Mouse (Mus musculus): ENCODE results near the gene Nme7. TPM values are rescaled to one million over a fixed set of nuclear protein-coding genes. Genes with fewer than 3 reads are reported as not detected.
A peak's percentile ranks its signal among the peaks of the same experiment; 100 is the strongest.

Gene Nme7
- polyA plus RNA-seq, 1 experiment from 2014 or later, result 51.2 TPM

DNA sequence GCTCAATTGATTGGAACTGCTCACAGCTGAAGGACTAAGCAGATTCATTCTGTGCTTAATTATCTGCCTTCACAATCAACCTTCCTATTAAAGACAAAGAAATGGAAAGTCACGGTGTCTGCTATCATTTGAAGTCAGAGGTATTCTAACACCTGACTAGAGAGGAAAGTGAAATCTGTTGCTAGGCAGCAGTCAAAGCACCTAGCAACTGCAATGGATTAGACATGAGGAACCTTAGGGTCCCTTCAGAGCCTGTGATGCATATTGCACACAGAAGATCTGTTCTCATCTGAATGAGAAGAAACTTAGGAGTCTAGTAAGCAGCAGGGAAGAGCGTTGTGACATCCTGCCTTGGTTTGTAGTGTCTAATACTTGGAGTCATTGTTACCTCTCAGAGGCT is 58.1 kb downstream of the Nme7 start:
- whole genome bisulfite sequencing, result 84% methylated on average over 2 of the region's 2 CpGs
- H3K27ac ChIP-seq, result no peak overlapping the region
- H3K4me2 ChIP-seq, result no peak overlapping the region
- H3K4me1 ChIP-seq, result no peaks in the 10 kb centered on the region
- H3K9ac ChIP-seq, result no peak overlapping the region
- no peaks in the 10 kb centered on the region for H3K36me3 ChIP-seq
- H3K4me3 ChIP-seq (replicated peaks), result no peak overlapping the region
- no peak for ATAC-seq (replicated peaks; ENCODE audit: low FRiP score)
- H3K27me3 ChIP-seq, result no peaks in the 10 kb centered on the region
- no peaks in the 10 kb centered on the region for H3K9me3 ChIP-seq (replicated peaks)

DNA sequence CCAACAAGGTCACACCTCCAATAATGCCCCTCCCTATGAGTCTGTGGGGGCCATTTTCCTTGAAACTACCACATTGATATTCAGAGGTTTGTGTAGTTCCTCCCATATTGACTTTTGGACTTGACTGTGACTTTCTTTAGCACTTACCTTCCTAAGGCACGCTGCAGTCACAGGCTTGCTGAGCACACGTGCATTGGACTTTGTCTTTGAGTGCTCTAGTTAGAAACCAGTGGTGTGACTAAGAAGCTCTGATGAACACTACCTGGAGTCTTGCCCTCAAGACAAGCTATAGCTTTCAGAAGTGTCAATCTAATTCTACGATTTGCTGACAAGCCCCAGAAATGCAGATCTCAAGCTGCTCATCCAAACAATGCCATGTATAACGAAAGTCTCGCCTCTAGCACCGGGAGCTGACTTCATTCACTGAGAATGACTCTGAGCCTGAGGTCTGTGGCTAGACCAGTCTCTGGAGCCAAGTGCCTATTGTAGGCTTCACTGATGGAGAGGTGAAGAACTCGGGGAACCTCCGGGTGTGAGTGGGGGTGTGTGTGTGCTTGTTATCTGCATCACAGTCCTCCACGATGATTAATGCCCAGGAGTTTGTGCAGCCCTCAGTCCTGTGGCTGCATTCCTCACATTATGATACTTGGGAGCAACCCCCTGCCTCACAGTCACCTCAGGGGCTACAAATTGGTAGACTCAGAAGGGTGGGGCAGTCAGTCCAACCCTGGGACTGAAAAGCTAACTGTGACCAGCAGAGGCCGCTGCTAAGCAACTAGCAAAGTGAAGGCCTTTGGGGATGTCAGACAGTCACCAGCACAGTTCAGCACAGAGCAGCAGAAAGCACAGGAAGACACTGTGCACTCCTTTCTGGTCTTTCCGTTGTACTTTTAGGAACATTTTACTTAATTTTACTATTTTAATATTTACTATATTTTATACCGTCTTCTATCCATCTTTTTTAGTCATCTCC is 62.5 kb downstream of the Nme7 start:
- no peak overlapping the region for H3K4me3 ChIP-seq (replicated peaks)
- H3K9ac ChIP-seq, result no peak overlapping the region
- H3K4me1 ChIP-seq, result no peaks in the 10 kb centered on the region
- ATAC-seq (replicated peaks; ENCODE audit: low FRiP score), result peak; percentile 83
- no peaks in the 10 kb centered on the region for H3K27me3 ChIP-seq
- 76% methylated on average over 12 of the region's 12 CpGs for WGBS
- no peak overlapping the region for H3K4me2 ChIP-seq
- H3K27ac ChIP-seq, result no peak overlapping the region
- no peaks in the 10 kb centered on the region; the same call in 1 of the 2 replicates for H3K36me3 ChIP-seq
- H3K9me3 ChIP-seq (replicated peaks), result no peaks in the 10 kb centered on the region

GRCm38 (mm10) chr1:164368152-164368551 is 64.2 kb downstream of the Nme7 start:
- H3K4me3 ChIP-seq (replicated peaks), result no peak overlapping the region
- H3K9ac ChIP-seq, result no peak overlapping the region
- H3K9me3 ChIP-seq (replicated peaks), result no peaks in the 10 kb centered on the region
- no peak overlapping the region for H3K4me2 ChIP-seq
- ATAC-seq (replicated peaks; ENCODE audit: low FRiP score), result no peak
- no peaks in the 10 kb centered on the region; the same call in 1 of the 2 replicates for H3K36me3 ChIP-seq
- no peak overlapping the region for H3K27ac ChIP-seq
- H3K4me1 ChIP-seq, result no peaks in the 10 kb centered on the region
- WGBS, result 77% methylated on average over 4 of the region's 4 CpGs
- no peaks in the 10 kb centered on the region for H3K27me3 ChIP-seq

DNA sequence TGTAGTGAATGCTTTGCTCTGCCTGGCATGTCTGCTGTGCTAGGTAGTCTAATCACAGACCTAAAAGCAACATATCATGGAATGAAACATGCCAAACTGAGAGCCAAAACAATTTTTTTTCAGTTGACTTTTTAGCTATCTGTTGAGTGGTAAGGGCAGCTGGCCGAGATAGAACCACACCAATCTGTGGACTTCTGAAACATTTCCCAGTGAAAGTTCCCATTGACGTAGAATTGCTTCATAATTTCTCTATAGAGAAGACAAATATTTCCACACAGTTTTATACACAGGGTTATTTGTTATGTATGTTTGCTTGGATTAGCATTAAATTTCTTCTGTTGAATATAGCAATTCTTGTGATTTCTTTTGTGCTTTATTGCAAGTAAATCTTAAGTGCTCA is 65.9 kb downstream of the Nme7 start:
- Histone ChIP-seq H3K27me3 (no peaks in the 10 kb centered on the region), H3K4me1 (no peaks in the 10 kb centered on the region), H3K9ac (no peak overlapping the region), H3K9me3 (replicated peaks) (no peaks in the 10 kb centered on the region), H3K4me3 (replicated peaks) (no peak overlapping the region), H3K4me2 (no peak overlapping the region), H3K27ac (no peak overlapping the region), H3K36me3 (no peaks in the 10 kb centered on the region; the same call in 1 of the 2 replicates)
- 91% methylated on average over 2 of the region's 2 CpGs for WGBS
- no peak for ATAC-seq (replicated peaks; ENCODE audit: low FRiP score)

DNA sequence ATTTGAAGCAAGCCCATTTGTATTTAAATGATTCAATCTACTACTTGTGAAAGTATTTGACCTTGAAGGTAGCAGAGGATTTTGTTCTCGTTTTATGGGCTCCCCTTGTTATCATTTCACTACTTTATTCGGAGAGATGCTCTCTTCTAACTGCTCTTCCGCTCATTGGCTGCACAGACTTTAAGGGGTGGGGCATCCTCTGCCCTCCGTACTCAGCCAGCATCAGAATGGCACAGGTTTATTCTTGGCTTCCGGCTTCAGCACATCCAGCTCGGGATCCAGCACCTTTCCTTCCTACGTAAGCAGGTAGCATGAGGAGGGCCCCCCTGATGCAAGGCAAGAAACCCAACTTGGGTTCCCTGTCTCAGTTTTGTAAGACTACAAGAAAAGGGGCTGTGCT is 69.1 kb downstream of the Nme7 start:
- Histone ChIP-seq H3K27ac (no peak overlapping the region), H3K4me2 (no peak overlapping the region), H3K27me3 (no peaks in the 10 kb centered on the region), H3K9ac (no peak overlapping the region), H3K36me3 (no peaks in the 10 kb centered on the region; the same call in 1 of the 2 replicates), H3K4me3 (replicated peaks) (no peak overlapping the region), H3K9me3 (replicated peaks) (no peaks in the 10 kb centered on the region), H3K4me1 (no peaks in the 10 kb centered on the region)
- WGBS, result 87% methylated on average over 7 of the region's 7 CpGs
- no peak for ATAC-seq (replicated peaks; ENCODE audit: low FRiP score)

DNA sequence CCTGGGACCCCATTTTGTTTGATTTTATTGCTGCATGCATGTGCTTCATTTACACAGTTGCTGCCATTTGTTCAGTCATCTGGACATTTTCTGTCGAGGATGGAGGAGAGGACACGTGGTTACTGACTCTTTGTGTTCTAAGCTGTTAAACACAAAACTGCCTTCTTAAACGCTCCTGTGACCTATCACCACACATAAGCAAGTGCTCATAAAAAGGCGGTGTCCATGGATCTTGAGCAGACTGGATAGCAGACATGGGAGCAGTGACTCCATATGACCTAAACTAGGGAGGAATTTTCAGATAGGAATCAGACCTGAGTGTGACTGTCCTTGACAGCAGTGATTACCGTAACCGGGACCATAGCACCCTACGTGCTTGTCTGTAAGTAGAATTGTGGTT is 70.1 kb downstream of the Nme7 start:
- H3K4me3 ChIP-seq (replicated peaks), result no peak overlapping the region
- H3K9me3 ChIP-seq (replicated peaks), result no peaks in the 10 kb centered on the region
- WGBS, result 54% methylated on average over 7 of the region's 7 CpGs
- no peak overlapping the region for H3K27ac ChIP-seq
- H3K36me3 ChIP-seq, result no peaks in the 10 kb centered on the region; the same call in 1 of the 2 replicates
- ATAC-seq (replicated peaks; ENCODE audit: low FRiP score), result no peak
- no peak overlapping the region for H3K4me2 ChIP-seq
- H3K27me3 ChIP-seq, result no peaks in the 10 kb centered on the region
- no peak overlapping the region for H3K9ac ChIP-seq
- H3K4me1 ChIP-seq, result no peaks in the 10 kb centered on the region

DNA sequence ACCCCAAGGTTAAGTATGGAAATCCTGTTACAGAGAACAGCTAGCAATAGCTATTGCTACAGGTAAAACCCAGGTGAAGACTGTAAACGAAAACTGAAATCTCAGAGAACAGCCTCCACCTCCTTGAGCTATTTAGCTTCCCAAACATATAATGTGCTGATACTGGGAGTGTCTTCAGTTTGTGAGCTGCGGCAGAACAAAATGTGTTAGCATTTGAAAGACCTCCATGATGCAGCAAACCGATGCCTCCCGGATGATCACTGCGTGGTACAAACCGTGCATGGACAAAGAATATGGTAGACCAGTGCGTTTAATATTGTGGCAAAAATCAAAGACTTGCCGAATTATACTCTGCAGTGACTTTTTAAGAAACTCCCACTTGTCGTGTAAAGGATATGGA is 71.7 kb downstream of the Nme7 start:
- Histone ChIP-seq H3K9me3 (replicated peaks) (no peaks in the 10 kb centered on the region), H3K27ac (no peak overlapping the region), H3K4me3 (replicated peaks) (no peak overlapping the region), H3K36me3 (no peaks in the 10 kb centered on the region; the same call in 1 of the 2 replicates), H3K27me3 (no peaks in the 10 kb centered on the region), H3K9ac (no peak overlapping the region), H3K4me2 (no peak overlapping the region), H3K4me1 (no peaks in the 10 kb centered on the region)
- no peak for ATAC-seq (replicated peaks; ENCODE audit: low FRiP score)
- WGBS, result 93% methylated on average over 9 of the region's 9 CpGs

GRCm38 (mm10) chr1:164376761-164377487 is 73.0 kb downstream of the Nme7 start:
- Histone ChIP-seq H3K27ac (no peak overlapping the region), H3K4me3 (replicated peaks) (no peak overlapping the region), H3K36me3 (0 out of 2 replicates have a peak, but pooled peaks cover 2% of the 10 kb centered on the region), H3K4me1 (no peaks in the 10 kb centered on the region), H3K9me3 (replicated peaks) (no peaks in the 10 kb centered on the region), H3K4me2 (no peak overlapping the region), H3K9ac (no peak overlapping the region), H3K27me3 (no peaks in the 10 kb centered on the region)
- WGBS, result 78% methylated on average over 9 of the region's 9 CpGs
- no peak for ATAC-seq (replicated peaks; ENCODE audit: low FRiP score)

DNA sequence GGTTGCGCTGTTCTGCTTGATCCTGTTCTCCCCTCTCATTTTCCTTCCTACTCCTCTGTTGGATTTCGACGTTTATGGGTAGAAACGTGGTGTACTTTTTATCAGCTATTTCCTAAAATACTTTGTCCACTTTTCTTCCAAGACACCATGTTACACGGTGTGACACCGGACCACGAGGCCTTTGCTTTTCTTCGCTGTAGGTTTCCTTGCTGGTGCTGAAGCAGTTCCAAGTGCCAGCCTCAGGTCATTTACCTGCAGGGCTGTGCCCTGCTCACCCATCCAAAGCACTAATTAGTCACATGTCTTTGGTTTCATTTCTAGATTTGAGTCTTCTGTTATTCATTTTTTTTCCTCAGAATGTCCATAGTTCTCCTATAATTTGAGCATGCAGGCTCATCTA is 79.7 kb downstream of the Nme7 start:
- H3K4me2 ChIP-seq, result no peak overlapping the region
- 81% methylated on average over 8 of the region's 8 CpGs for WGBS

GRCm38 (mm10) chr1:164384354-164384753 is 80.4 kb downstream of the Nme7 start:
- Histone ChIP-seq H3K27me3 (no peaks in the 10 kb centered on the region), H3K36me3 (0 out of 2 replicates have a peak, but pooled peaks cover 2% of the 10 kb centered on the region), H3K4me2 (no peak overlapping the region), H3K4me1 (no peaks in the 10 kb centered on the region), H3K27ac (no peak overlapping the region), H3K9me3 (replicated peaks) (no peaks in the 10 kb centered on the region), H3K4me3 (replicated peaks) (no peak overlapping the region), H3K9ac (no peak overlapping the region)
- no peak for ATAC-seq (replicated peaks; ENCODE audit: low FRiP score)
- 90% methylated on average over 10 of the region's 10 CpGs for WGBS

More for the DNA sequence above, 79.7 kb downstream of the Nme7 start:
- no peaks in the 10 kb centered on the region for H3K27me3 ChIP-seq
- no peak for ATAC-seq (replicated peaks; ENCODE audit: low FRiP score)
- no peaks in the 10 kb centered on the region for H3K4me1 ChIP-seq
- no peaks in the 10 kb centered on the region for H3K9me3 ChIP-seq (replicated peaks)
- no peak overlapping the region for H3K27ac ChIP-seq
- H3K4me3 ChIP-seq (replicated peaks), result no peak overlapping the region
- H3K36me3 ChIP-seq, result 0 out of 2 replicates have a peak, but pooled peaks cover 2% of the 10 kb centered on the region
- no peak overlapping the region for H3K9ac ChIP-seq

DNA sequence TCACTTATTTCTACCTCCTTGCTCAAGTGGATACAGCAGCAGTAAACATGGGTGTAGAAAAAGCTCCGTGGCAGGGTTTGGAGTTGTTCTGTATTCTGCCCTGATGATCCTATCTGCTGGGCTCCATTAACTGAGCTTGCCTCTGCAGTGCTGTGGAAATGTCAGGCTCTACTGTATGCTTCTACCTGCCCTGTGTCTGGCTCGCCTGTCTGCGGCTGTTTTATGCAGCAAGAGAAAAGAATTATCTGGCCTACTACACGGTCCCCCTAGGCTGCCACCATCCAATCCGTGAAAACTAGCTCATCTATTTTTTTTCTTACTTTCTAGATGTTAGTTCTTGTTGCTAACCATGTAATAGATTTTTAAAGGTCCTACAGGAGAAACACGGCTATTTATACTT is 81.1 kb downstream of the Nme7 start:
- 89% methylated on average over 6 of the region's 6 CpGs for WGBS
- Histone ChIP-seq H3K9ac (no peak overlapping the region), H3K27ac (no peak overlapping the region), H3K9me3 (replicated peaks) (no peaks in the 10 kb centered on the region), H3K4me2 (no peak overlapping the region), H3K27me3 (no peaks in the 10 kb centered on the region), H3K4me1 (no peaks in the 10 kb centered on the region), H3K4me3 (replicated peaks) (no peak overlapping the region), H3K36me3 (0 out of 2 replicates have a peak, but pooled peaks cover 2% of the 10 kb centered on the region)
- ATAC-seq (replicated peaks; ENCODE audit: low FRiP score), result no peak

DNA sequence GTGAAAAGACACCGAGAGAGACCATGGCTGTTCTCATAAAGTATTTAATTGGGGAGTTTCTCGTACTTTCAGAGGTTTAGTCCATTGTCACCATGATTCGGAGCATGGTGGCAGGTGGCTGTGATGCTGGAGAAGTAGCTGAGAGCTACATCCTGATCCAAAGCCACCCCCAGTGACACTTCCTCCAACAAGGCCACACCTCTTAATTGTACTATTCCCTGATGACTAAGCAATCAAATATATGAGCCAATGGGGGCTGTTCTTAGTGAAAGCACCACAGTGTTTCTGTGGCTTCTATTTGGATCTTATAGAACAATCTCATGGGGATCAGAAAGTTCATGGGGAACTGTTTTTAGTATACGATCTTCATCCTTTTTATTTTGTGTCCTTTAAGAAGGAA is 85.8 kb downstream of the Nme7 start:
- Histone ChIP-seq H3K4me2 (no peak overlapping the region), H3K9me3 (replicated peaks) (no peaks in the 10 kb centered on the region), H3K27me3 (no peaks in the 10 kb centered on the region), H3K36me3 (no peaks in the 10 kb centered on the region), H3K4me3 (replicated peaks) (no peak overlapping the region), H3K4me1 (no peaks in the 10 kb centered on the region), H3K9ac (no peak overlapping the region), H3K27ac (no peak overlapping the region)
- WGBS, result 89% methylated on average over 4 of the region's 4 CpGs
- no peak for ATAC-seq (replicated peaks; ENCODE audit: low FRiP score)

All from kidney, embryonic 15.5 days (tissue).